In genomic region chr3:27983274-27983673, GRCm38 (mm10) we compare ENCODE assay signal across 9 mouse cellular contexts. TPM values are rescaled to one million over a fixed set of nuclear protein-coding genes. Genes with fewer than 3 reads are reported as not detected.
DNase-seq lines count a peak whose midpoint lies in the region; ATAC-seq and TF ChIP-seq lines count a peak whose summit lies in the region.
"Had no signal": no experiment of that assay in that cellular context is flagged by ENCODE, and none has a peak within 500 bp of the region (broad histone marks: within the 10 kb centered on the region; RNA-seq: fewer than 3 reads in every experiment).

No protein-coding gene starts in this region.

- 89% methylated on average over 2 of the region's 2 CpGs for WGBS in forebrain, embryonic 12.5 days
- WGBS in forebrain, embryonic 16.5 days = 61% methylated on average over 2 of the region's 2 CpGs
- WGBS in heart, embryonic 13.5 days = 79% methylated on average over 2 of the region's 2 CpGs
- WGBS in lung, embryonic 16.5 days = 64% methylated on average over 2 of the region's 2 CpGs

- H3K79me2 ChIP-seq in myocyte (ENCODE audit: control insufficient read depth, insufficient read depth) = no peaks in the 10 kb centered on the region

- H3K9me3 ChIP-seq in forebrain, embryonic 12.5 days = no peaks in the 10 kb centered on the region
- H3K9me3 ChIP-seq in forebrain, embryonic 16.5 days (ENCODE audit: control insufficient read depth, low read length) = no peaks in the 10 kb centered on the region
- no peaks in the 10 kb centered on the region for H3K9me3 ChIP-seq in heart, embryonic 13.5 days
- H3K9me3 ChIP-seq in lung, embryonic 16.5 days (ENCODE audit: control insufficient read depth, low read length) = no peaks in the 10 kb centered on the region
- H3K9me3 ChIP-seq: midbrain, embryonic 12.5 days had no signal

- H3K9ac ChIP-seq in forebrain, embryonic 12.5 days = no peak overlapping the region
- H3K9ac ChIP-seq in forebrain, embryonic 16.5 days (replicated peaks; ENCODE audit: low read depth, low read length) = no peak overlapping the region
- H3K9ac ChIP-seq in heart, embryonic 13.5 days = no peak overlapping the region
- no peak overlapping the region for H3K9ac ChIP-seq in lung, embryonic 16.5 days (ENCODE audit: low read length)
- H3K9ac ChIP-seq: midbrain, embryonic 12.5 days had no signal

- H3K4me2 ChIP-seq in forebrain, embryonic 12.5 days = no peak overlapping the region
- H3K4me2 ChIP-seq in forebrain, embryonic 16.5 days (ENCODE audit: low read length) = no peak overlapping the region
- peak overlapping the region; percentile 68 for H3K4me2 ChIP-seq in heart, embryonic 13.5 days
- H3K4me2 ChIP-seq in lung, embryonic 16.5 days (ENCODE audit: low read depth, low read length) = no peak overlapping the region
- peak overlapping the region; percentile 74 for H3K4me2 ChIP-seq in myocyte (ENCODE audit: low read depth)

- no peak for DNase-seq in heart, postnatal 10 days
- no peak for DNase-seq in lung, postnatal 10 days

- peaks cover 18% of the 10 kb centered on the region for H3K4me1 ChIP-seq in forebrain, embryonic 12.5 days
- peaks cover 7% of the 10 kb centered on the region; the same call in 1 of the 2 replicates for H3K4me1 ChIP-seq in forebrain, embryonic 16.5 days (replicated peaks; ENCODE audit: control insufficient read depth, insufficient read depth, low read length)
- H3K4me1 ChIP-seq in heart, embryonic 13.5 days = peaks cover 33% of the 10 kb centered on the region
- H3K4me1 ChIP-seq in lung, embryonic 16.5 days (replicated peaks; ENCODE audit: control insufficient read depth, insufficient read depth, low read length) = peaks cover 15% of the 10 kb centered on the region

- ATAC-seq in forebrain, embryonic 12.5 days (ENCODE audit: low FRiP score) = no peak
- no peak for ATAC-seq in forebrain, embryonic 16.5 days
- no peak for ATAC-seq in heart, embryonic 13.5 days (ENCODE audit: extremely low read depth, insufficient number of reproducible peaks, low FRiP score, low TSS enrichment)
- no peak for ATAC-seq in lung, embryonic 16.5 days (ENCODE audit: low read depth)
- ATAC-seq in CD4-positive, CD25-positive, alpha-beta regulatory T cell, adult 4 months = no peak

- H3K27ac ChIP-seq in forebrain, embryonic 12.5 days = 0 out of 2 replicates have a peak overlapping the region, but pooled peaks have one; percentile 25
- H3K27ac ChIP-seq in forebrain, embryonic 16.5 days (ENCODE audit: low read length) = no peak overlapping the region
- H3K27ac ChIP-seq in heart, embryonic 13.5 days (replicated peaks) = no peak overlapping the region
- H3K27ac ChIP-seq in lung, embryonic 16.5 days (ENCODE audit: low read length) = peak overlapping the region; percentile 52; the same call in 1 of the 2 replicates

- no peak overlapping the region for H3K4me3 ChIP-seq in forebrain, embryonic 12.5 days (replicated peaks)
- H3K4me3 ChIP-seq in forebrain, embryonic 16.5 days (replicated peaks; ENCODE audit: low read length) = no peak overlapping the region
- no peak overlapping the region for H3K4me3 ChIP-seq in heart, embryonic 13.5 days
- no peak overlapping the region for H3K4me3 ChIP-seq in lung, embryonic 16.5 days (ENCODE audit: low read length)
- H3K4me3 ChIP-seq in myocyte = peak overlapping the region; percentile 14
- H3K4me3 ChIP-seq: midbrain, embryonic 12.5 days had no signal

- H3K27me3 ChIP-seq in forebrain, embryonic 12.5 days = no peaks in the 10 kb centered on the region
- H3K27me3 ChIP-seq in forebrain, embryonic 16.5 days (replicated peaks; ENCODE audit: control insufficient read depth, insufficient read depth, low read length) = no peaks in the 10 kb centered on the region
- H3K27me3 ChIP-seq in heart, embryonic 13.5 days (replicated peaks) = no peaks in the 10 kb centered on the region
- no peaks in the 10 kb centered on the region for H3K27me3 ChIP-seq in lung, embryonic 16.5 days (ENCODE audit: control insufficient read depth, insufficient read depth, low read depth, low read length)
- H3K27me3 ChIP-seq in myocyte (ENCODE audit: control insufficient read depth, insufficient read depth, insufficient read length) = no peaks in the 10 kb centered on the region
- H3K27me3 ChIP-seq: midbrain, embryonic 12.5 days had no signal

- no peak overlapping the region for H3ac ChIP-seq in myocyte (ENCODE audit: control insufficient read depth, insufficient read length)

- TF ChIP-seq POLR2A in myocyte (IDR thresholded peaks at IDR 0.05; ENCODE audit: insufficient read length, low read depth) = no peak

- no peaks in the 10 kb centered on the region for H3K36me3 ChIP-seq in forebrain, embryonic 12.5 days (replicated peaks)
- H3K36me3 ChIP-seq in forebrain, embryonic 16.5 days (ENCODE audit: control insufficient read depth, insufficient read depth) = no peaks in the 10 kb centered on the region
- H3K36me3 ChIP-seq in heart, embryonic 13.5 days = no peaks in the 10 kb centered on the region
- H3K36me3 ChIP-seq in lung, embryonic 16.5 days (ENCODE audit: control insufficient read depth, insufficient read depth, low read length) = no peaks in the 10 kb centered on the region
- no peaks in the 10 kb centered on the region for H3K36me3 ChIP-seq in myocyte (ENCODE audit: control insufficient read depth, insufficient read depth)
- H3K36me3 ChIP-seq: midbrain, embryonic 12.5 days had no signal

- intact Hi-C loops in heart, postnatal 10 days (cut with DNase I) = loop anchor here (5.0 to 10.0 kb wide), 2 partner anchors 54 to 582 kb away; no protein-coding TSS in a partner anchor

TF ChIP-seq in myocyte, 11 proteins besides CTCF, POLR2A, EP300 and RAD21:
- no peak for TF ChIP-seq USF1 (IDR thresholded peaks at IDR 0.05; ENCODE audit: low read depth)
- TF ChIP-seq SRF (IDR thresholded peaks at IDR 0.05; ENCODE audit: control insufficient read depth, insufficient read length, low read depth) = no peak
- TF ChIP-seq MAX (IDR thresholded peaks at IDR 0.05; ENCODE audit: low read depth) = no peak
- TF ChIP-seq CEBPB (IDR thresholded peaks at IDR 0.05; ENCODE audit: insufficient read depth, poor library complexity, severe bottlenecking) = no peak
- no peak for TF ChIP-seq E2F4 (IDR thresholded peaks at IDR 0.05; ENCODE audit: insufficient read depth)

RNA-seq across cellular contexts. Expression of gene Pld1, which starts 44.8 kb away (rescaled TPM):
- polyA plus RNA-seq in forebrain, embryonic 12.5 days (2016; fragmentation: Nextera tagmentation; extraction: Ambion mirVana) = 4.1 TPM in 2 replicates
- 2.3 and 3.8 TPM in 2 replicates for polyA plus RNA-seq in forebrain, embryonic 16.5 days (2015; fragmentation: Nextera tagmentation; extraction: Ambion mirVana)
- polyA plus RNA-seq in heart, embryonic 13.5 days (2015; fragmentation: Nextera tagmentation; extraction: Ambion mirVana) = 4.1 and 6.6 TPM in 2 replicates
- 10 to 100 TPM; 11.2 to 19.0 TPM for total RNA-seq in heart, postnatal 10 days (2021)
- polyA plus RNA-seq in lung, embryonic 16.5 days (2015; fragmentation: Nextera tagmentation; extraction: Ambion mirVana) = 11.5 TPM in 2 replicates
- 6.5 TPM for polyA plus RNA-seq in myocyte (2012; fragmentation: generic; extraction: Trizol)
- under 1 TPM in 1 of 2 experiments, not detected in 1; 0.85 TPM for polyA plus RNA-seq in CD4-positive, CD25-positive, alpha-beta regulatory T cell, adult 4 months (2017; shearing (Covaris generic))

Comparison
In these comparisons a context has a peak if more than half of its experiments do, and no peak if none do; other contexts are left out.
1. H3K27ac ChIP-seq: peak in forebrain, embryonic 12.5 days (single experiment) and lung, embryonic 16.5 days (single experiment); none in forebrain, embryonic 16.5 days (single experiment) and heart, embryonic 13.5 days (single experiment).
2. H3K4me2 ChIP-seq: peak in heart, embryonic 13.5 days (single experiment) and myocyte (single experiment); none in forebrain, embryonic 12.5 days (single experiment), forebrain, embryonic 16.5 days (single experiment) and lung, embryonic 16.5 days (single experiment).